Mouse (Mus musculus): Measurements from ENCODE around the gene Nat9. TPM values are rescaled to one million over a fixed set of nuclear protein-coding genes. Genes with fewer than 3 reads are reported as not detected.

Nat9 gene
- polyA plus RNA-seq, 1 experiment from 2014 or later: 19.2 TPM

DNA sequence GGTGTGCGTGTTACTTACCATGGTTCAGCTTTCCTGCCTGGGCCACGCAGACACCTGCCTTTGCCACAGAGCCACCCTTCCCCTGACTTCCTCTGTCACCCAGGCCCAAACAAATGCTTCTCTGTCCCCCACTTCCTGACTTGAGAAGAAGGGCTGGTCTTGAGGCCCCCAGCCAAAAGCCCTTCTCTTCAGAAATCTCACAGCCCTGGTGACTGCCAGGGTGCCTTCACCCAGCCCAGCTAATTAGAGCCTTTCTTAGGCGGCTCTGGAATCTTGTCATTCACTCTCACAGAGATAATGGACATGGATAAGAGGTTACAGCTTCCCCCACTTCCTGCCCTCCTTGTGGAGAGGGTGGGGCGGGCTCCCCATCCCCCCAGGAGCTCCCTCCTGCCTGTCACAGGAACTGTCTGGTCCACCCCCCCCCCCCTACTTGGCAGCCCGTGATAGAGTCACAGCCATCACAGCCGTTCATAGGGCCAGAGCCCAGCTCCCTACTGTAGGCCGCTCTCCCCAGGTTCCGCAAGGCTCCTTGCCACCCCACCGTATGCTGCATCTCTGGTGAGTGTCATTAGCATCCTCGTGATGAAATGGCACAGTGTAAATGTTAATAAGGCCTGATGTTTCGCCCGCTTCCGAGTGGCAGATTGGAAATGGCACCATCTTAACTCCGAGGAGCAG lies 39.3 kb upstream of the Nat9 start:
- H3K9me3 ChIP-seq: no peaks in the 10 kb centered on the region
- H3K27me3 ChIP-seq: peaks cover 20% of the 10 kb centered on the region
- H3K4me1 ChIP-seq: peaks cover 66% of the 10 kb centered on the region
- H3K36me3 ChIP-seq: no peaks in the 10 kb centered on the region
- ATAC-seq (ENCODE audit: low FRiP score, low read depth): peak; percentile 61
- peak overlapping the region; percentile 52; the same call in 1 of the 2 replicates for H3K27ac ChIP-seq (replicated peaks)
- H3K4me2 ChIP-seq (replicated peaks): no peak overlapping the region; the same call in 1 of the 2 replicates
- no peak overlapping the region for H3K4me3 ChIP-seq
- WGBS: 40% methylated on average over 13 of the region's 14 CpGs
- H3K9ac ChIP-seq (replicated peaks): 0 out of 2 replicates have a peak overlapping the region, but pooled peaks have one; percentile 6

DNA sequence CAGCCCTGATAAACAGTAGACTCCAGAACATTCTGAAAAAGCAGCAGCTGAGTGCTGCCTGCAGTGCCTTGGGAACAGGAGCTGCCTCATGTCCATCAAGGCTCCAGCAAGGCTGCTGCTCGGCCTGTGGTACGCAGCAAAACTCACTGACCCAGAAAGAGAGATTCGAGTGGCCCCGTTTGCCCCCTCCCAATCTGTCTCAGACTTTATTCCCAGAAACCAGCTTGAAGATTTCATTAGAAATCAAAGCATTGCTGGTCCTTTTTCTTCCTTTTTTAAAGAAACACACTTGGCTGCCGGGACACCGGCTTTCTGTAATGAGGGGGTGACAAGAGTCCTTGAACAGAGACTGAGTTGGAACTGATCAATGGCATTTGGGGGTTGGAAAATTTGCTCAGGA lies 37.6 kb upstream of the Nat9 start:
- H3K4me1 ChIP-seq: peaks cover 60% of the 10 kb centered on the region
- H3K9ac ChIP-seq (replicated peaks): no peak overlapping the region
- H3K4me3 ChIP-seq: no peak overlapping the region
- H3K36me3 ChIP-seq: peaks cover under 1% of the 10 kb centered on the region; the same call in 1 of the 2 replicates
- H3K27ac ChIP-seq (replicated peaks): no peak overlapping the region
- no peak for ATAC-seq (ENCODE audit: low FRiP score, low read depth)
- no peaks in the 10 kb centered on the region for H3K9me3 ChIP-seq
- no peak overlapping the region for H3K4me2 ChIP-seq (replicated peaks)
- H3K27me3 ChIP-seq: peaks cover 20% of the 10 kb centered on the region
- whole genome bisulfite sequencing: 62% methylated on average over 6 of the region's 6 CpGs

DNA sequence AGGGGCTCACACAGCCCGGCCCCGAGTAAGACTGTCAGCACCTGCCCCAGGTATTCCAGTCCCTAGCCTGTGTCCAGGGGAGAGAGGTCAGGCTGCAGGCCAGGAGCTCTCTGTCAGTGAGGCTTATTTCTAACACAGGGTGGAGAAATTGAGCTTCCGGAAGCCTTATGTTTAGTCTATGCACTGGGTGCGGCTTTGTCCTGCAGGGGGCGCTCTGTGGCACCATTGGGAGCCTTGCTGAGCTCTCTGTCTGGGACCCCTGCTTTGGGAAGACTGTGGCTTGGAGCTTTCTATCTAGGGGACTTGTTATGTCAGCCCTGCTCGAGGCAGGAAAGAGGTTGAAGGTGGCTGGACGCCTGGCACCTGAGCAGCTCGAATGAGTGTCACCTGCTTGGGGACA lies 37.2 kb upstream of the Nat9 start:
- Histone ChIP-seq H3K4me3 (no peak overlapping the region), H3K27me3 (peaks cover 20% of the 10 kb centered on the region), H3K9ac (replicated peaks) (no peak overlapping the region), H3K36me3 (peaks cover 3% of the 10 kb centered on the region; the same call in 1 of the 2 replicates), H3K9me3 (no peaks in the 10 kb centered on the region), H3K4me2 (replicated peaks) (no peak overlapping the region), H3K4me1 (peaks cover 59% of the 10 kb centered on the region), H3K27ac (replicated peaks) (no peak overlapping the region)
- WGBS: 46% methylated on average over 8 of the region's 8 CpGs
- no peak for ATAC-seq (ENCODE audit: low FRiP score, low read depth)

DNA sequence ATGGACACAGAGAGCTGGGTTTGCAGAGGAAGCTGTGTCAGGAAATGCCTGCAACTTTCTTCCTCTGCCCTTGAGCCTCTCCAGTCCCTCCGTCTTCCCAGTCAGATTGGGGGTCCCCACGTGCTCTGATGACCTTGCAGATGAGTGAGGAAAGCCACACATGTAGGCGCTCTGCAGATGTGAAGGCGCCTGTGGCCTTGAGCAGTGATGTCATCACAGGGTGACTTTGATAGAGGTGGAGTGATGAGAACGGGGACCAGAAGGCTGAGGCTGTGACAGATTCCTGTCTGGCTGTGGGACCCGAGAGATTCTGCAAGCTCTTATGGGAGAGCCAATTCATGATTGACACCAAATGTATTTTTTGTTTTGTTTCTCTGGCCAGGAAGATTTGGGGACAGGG lies 36.2 kb upstream of the Nat9 start:
- H3K9me3 ChIP-seq: no peaks in the 10 kb centered on the region
- WGBS: 76% methylated on average over 6 of the region's 6 CpGs
- H3K27me3 ChIP-seq: peaks cover 11% of the 10 kb centered on the region
- no peak overlapping the region for H3K27ac ChIP-seq (replicated peaks)
- no peak for ATAC-seq (ENCODE audit: low FRiP score, low read depth)
- peaks cover 49% of the 10 kb centered on the region for H3K4me1 ChIP-seq
- H3K4me2 ChIP-seq (replicated peaks): no peak overlapping the region
- H3K9ac ChIP-seq (replicated peaks): no peak overlapping the region
- peaks cover 3% of the 10 kb centered on the region; the same call in 1 of the 2 replicates for H3K36me3 ChIP-seq
- no peak overlapping the region for H3K4me3 ChIP-seq

DNA sequence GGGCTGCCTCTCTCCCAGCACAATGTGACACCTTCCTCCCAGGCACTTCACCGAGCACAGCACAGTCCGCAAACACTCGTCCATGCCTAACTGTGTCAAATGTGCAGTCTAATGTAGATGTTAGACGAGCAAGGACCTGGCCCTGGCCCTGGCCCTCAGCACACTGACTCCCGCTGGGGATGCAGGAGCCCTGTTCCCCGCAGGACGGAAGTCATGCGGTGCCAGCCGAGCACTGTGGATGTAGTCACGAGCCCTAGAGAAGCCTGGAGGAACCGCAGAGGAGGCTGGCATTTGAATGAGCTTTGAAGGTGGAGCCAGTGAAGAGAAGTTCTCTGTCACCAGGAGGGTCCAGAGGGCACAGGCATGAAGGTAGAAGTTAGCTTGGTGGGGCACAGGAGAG lies 35.8 kb upstream of the Nat9 start:
- Histone ChIP-seq H3K27ac (replicated peaks) (no peak overlapping the region), H3K27me3 (peaks cover 6% of the 10 kb centered on the region; the same call in 1 of the 2 replicates), H3K4me1 (peaks cover 47% of the 10 kb centered on the region), H3K4me2 (replicated peaks) (no peak overlapping the region), H3K36me3 (peaks cover 3% of the 10 kb centered on the region; the same call in 1 of the 2 replicates), H3K4me3 (no peak overlapping the region), H3K9ac (replicated peaks) (peak overlapping the region; percentile 31; the same call in 1 of the 2 replicates), H3K9me3 (no peaks in the 10 kb centered on the region)
- ATAC-seq (ENCODE audit: low FRiP score, low read depth): no peak
- 75% methylated on average over 11 of the region's 11 CpGs for WGBS

DNA sequence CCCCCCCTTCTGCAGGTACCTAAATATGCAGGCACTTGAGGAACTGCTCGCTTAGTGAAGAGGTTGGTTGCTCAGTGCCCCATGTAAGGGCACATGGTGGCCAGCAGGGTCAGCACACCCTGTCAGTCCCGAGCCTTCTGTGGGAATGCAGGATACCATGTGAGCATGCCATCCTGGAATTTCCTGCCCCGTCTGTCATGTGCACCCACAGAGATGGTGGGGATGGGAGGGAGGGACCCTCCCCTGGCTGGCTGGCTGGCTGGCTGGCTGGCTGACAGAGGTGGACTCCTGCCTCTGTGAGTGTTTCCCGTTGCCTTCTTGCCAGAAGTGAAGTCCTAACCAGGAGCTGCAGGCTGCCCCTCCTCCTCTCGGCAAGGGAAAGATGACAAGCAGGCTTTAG lies 34.9 kb upstream of the Nat9 start:
- H3K9ac ChIP-seq (replicated peaks): no peak overlapping the region
- peaks cover 38% of the 10 kb centered on the region for H3K4me1 ChIP-seq
- peaks cover 3% of the 10 kb centered on the region; the same call in 1 of the 2 replicates for H3K36me3 ChIP-seq
- no peak overlapping the region for H3K27ac ChIP-seq (replicated peaks)
- no peaks in the 10 kb centered on the region for H3K27me3 ChIP-seq
- H3K4me2 ChIP-seq (replicated peaks): no peak overlapping the region
- H3K9me3 ChIP-seq: no peaks in the 10 kb centered on the region
- no peak overlapping the region for H3K4me3 ChIP-seq
- WGBS: 48% methylated on average over 5 of the region's 5 CpGs
- ATAC-seq (ENCODE audit: low FRiP score, low read depth): no peak

DNA sequence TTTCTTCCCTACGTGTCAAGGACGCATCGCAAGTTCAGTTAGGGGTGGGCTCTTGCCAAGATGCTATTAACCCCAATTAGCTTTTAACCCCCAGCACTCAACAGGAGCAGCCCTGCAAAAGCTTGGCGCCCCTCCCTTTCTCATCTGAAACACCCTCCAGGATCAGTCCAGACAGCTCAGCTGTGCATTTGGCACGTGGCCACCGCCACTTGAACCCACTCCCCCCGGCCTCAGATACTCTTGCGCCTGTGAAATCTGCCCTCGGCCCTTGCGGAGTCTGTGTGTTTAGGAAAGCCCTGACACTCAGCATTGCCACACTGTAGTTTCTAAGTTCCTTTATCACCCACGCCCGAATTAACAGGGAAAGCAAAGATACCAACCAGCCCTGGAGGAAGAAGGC lies 34.4 kb upstream of the Nat9 start:
- Histone ChIP-seq H3K27me3 (no peaks in the 10 kb centered on the region), H3K4me1 (peaks cover 33% of the 10 kb centered on the region), H3K36me3 (peaks cover 3% of the 10 kb centered on the region; the same call in 1 of the 2 replicates), H3K9ac (replicated peaks) (no peak overlapping the region), H3K4me3 (no peak overlapping the region), H3K27ac (replicated peaks) (no peak overlapping the region), H3K9me3 (no peaks in the 10 kb centered on the region), H3K4me2 (replicated peaks) (no peak overlapping the region)
- 72% methylated on average over 12 of the region's 12 CpGs for WGBS
- ATAC-seq (ENCODE audit: low FRiP score, low read depth): no peak

DNA sequence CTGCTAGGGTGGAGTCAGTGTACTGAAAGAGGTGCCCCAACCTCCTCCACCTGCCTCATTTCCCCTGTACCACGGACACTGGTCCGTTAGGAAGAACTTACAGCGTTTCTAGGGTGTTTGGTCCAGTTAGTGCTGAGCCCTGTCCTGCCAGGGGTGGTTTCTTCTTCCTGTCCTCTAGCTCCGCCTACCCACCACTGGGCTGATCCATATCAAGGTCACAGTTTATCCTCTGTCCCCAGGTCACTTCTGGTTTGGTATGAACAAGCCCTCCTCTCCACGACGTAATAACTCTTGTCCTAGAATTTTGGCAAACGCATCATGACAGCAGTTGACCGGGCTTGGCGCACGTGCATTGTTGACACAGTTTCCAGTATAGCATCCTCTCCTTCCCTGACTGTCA lies 32.0 kb upstream of the Nat9 start:
- H3K36me3 ChIP-seq: peaks cover 7% of the 10 kb centered on the region; the same call in 1 of the 2 replicates
- H3K4me3 ChIP-seq: no peak overlapping the region
- H3K4me2 ChIP-seq (replicated peaks): no peak overlapping the region
- ATAC-seq (ENCODE audit: low FRiP score, low read depth): no peak
- 95% methylated on average over 10 of the region's 10 CpGs for WGBS
- no peaks in the 10 kb centered on the region for H3K9me3 ChIP-seq
- peaks cover 11% of the 10 kb centered on the region; the same call in 1 of the 2 replicates for H3K4me1 ChIP-seq
- H3K9ac ChIP-seq (replicated peaks): no peak overlapping the region
- H3K27me3 ChIP-seq: no peaks in the 10 kb centered on the region
- H3K27ac ChIP-seq (replicated peaks): no peak overlapping the region

DNA sequence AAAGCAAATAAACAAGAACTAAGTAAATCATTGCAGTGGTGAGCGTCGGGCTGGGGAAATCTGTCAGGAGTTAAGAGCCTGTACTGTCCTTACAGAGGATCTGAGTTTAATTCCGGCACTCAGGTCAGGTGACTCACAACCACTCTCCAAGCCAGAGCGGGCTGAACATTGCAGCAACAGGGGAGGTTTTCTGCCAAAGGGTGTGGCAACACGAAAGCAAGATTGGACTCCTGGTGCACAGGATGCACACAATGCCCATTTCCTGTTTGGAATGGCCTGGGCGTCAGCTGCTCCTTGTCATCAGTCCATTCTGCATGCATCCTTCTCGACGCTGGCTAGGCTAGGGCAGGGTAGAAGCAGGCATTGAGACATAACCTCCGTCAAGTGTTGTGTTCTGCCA lies 31.6 kb upstream of the Nat9 start:
- Histone ChIP-seq H3K4me3 (no peak overlapping the region), H3K4me1 (peaks cover 12% of the 10 kb centered on the region; the same call in 1 of the 2 replicates), H3K27ac (replicated peaks) (no peak overlapping the region), H3K36me3 (peaks cover 7% of the 10 kb centered on the region; the same call in 1 of the 2 replicates), H3K9ac (replicated peaks) (no peak overlapping the region), H3K4me2 (replicated peaks) (no peak overlapping the region), H3K9me3 (no peaks in the 10 kb centered on the region), H3K27me3 (no peaks in the 10 kb centered on the region)
- ATAC-seq (ENCODE audit: low FRiP score, low read depth): no peak
- WGBS: 79% methylated on average over 9 of the region's 9 CpGs

DNA sequence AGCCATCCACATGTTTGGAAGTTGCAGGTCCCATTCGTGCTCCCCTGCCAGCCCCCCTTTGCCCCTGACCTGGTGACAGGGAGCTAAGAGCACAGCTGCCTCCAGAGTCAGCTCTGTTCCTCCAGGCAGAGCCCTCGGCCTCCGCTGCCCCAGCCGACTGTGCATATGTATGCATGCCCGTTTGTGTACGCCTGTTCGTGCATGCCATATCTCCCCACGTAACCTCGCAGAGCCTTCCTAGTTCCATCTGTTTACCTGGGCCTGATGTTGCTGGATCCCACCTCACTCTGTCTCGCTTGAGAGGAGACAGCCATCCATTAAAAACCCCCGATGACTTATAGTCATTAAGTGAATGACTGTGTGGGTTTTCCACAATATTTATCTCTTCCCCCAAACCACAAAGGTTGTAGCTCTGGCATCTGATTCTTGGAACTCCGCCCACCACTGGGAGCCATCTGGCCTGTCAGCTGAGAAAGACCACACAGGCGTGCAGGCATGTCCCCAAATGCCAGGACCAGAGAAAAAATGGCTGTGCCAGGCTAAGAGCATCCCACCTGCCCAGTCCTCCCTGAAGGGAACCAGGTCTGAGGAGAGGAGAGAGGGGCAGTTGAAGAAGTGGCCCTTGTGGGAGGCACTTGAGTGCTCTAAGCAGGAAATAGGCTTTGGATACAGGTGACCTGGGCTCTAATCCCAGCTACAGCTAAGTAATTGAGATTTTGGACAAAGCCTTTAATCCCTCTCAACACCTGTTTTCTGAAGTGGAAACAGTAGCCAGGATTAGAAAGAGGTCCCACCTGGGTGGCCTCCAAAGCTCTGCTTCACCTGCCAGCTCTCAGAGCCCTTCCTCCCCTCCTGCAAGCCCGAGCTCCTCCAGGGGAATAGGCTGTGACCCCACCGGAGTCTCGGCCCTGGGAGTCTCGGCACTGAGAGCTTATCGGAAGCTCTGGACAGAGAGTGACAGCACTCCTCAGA lies 30.1 kb upstream of the Nat9 start:
- Histone ChIP-seq H3K4me2 (replicated peaks) (no peak overlapping the region), H3K36me3 (peaks cover 7% of the 10 kb centered on the region; the same call in 1 of the 2 replicates), H3K9me3 (no peaks in the 10 kb centered on the region), H3K27me3 (no peaks in the 10 kb centered on the region), H3K4me3 (no peak overlapping the region), H3K9ac (replicated peaks) (no peak overlapping the region), H3K4me1 (peaks cover 12% of the 10 kb centered on the region; the same call in 1 of the 2 replicates), H3K27ac (replicated peaks) (no peak overlapping the region)
- WGBS: 65% methylated on average over 18 of the region's 18 CpGs
- ATAC-seq (ENCODE audit: low FRiP score, low read depth): no peak

DNA sequence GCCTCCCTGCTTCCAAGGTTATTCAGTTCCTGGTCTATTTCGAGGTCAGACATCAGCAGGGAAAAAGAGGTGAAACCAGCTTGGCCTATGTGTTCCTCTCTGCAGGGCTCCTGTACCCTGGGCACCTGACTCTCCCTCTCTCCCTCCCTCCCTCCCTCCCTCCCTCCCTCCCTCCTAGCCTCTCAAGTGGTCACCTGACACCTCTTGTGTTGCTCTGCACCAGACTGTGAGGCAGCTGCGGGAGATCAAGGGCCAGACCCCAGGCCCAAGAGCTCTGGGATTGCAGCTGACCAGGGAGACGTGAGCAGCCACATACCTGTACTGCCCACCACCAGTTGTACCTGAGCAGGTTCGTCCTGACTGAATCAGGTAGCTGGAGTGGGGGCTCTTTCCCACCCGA lies 27.5 kb upstream of the Nat9 start:
- Histone ChIP-seq H3K27ac (replicated peaks) (no peak overlapping the region), H3K4me2 (replicated peaks) (no peak overlapping the region), H3K4me3 (no peak overlapping the region), H3K9ac (replicated peaks) (no peak overlapping the region), H3K36me3 (peaks cover 5% of the 10 kb centered on the region; the same call in 1 of the 2 replicates), H3K9me3 (no peaks in the 10 kb centered on the region), H3K4me1 (peaks cover 9% of the 10 kb centered on the region), H3K27me3 (no peaks in the 10 kb centered on the region; the same call in 1 of the 2 replicates)
- WGBS: 42% methylated on average over 4 of the region's 5 CpGs
- no peak for ATAC-seq (ENCODE audit: low FRiP score, low read depth)

DNA sequence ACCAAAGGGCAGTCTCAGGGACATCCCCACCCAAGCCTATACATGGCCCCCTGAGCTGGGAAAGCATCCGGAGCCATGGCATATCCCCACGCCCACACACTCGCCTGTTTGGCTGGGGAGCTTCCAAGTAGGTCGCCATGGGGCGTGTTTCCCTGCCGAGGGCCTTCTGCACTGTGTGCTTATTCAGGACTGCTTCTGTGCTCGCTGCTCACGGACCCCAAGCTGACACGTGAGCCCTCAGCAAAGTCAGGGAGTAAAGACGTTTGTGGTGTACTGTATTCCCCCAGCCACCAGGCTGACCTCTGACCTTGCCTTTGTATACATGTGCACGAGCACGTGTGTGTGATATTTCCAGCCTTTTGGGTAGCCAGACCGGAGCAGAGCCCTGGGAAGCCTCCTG lies 24.5 kb upstream of the Nat9 start:
- Histone ChIP-seq H3K9me3 (no peaks in the 10 kb centered on the region), H3K9ac (replicated peaks) (no peak overlapping the region), H3K36me3 (peaks cover 22% of the 10 kb centered on the region; the same call in 1 of the 2 replicates), H3K27ac (replicated peaks) (no peak overlapping the region), H3K4me3 (no peak overlapping the region), H3K4me2 (replicated peaks) (no peak overlapping the region), H3K4me1 (peaks cover 16% of the 10 kb centered on the region), H3K27me3 (no peaks in the 10 kb centered on the region; the same call in 1 of the 2 replicates)
- WGBS: 63% methylated on average over 13 of the region's 13 CpGs
- no peak for ATAC-seq (ENCODE audit: low FRiP score, low read depth)

Measured in midbrain, embryonic 12.5 days (tissue).